Mouse (Mus musculus): Measurements from ENCODE around the gene Pla2g2f.

- TF ChIP-seq CTCF (conservative IDR thresholded peaks at IDR 0.05; ENCODE audit: insufficient read depth, insufficient read length, low read depth, low read length) (no peak), POLR2A (IDR thresholded peaks at IDR 0.05; ENCODE audit: low read depth, low read length) (no peak)
Observed at GRCm38 (mm10) chr4:138710633-138711032, 46.8 kb downstream of the Pla2g2f start.

Measured in kidney, adult 2 months (tissue).